Mouse (Mus musculus): Measurements from ENCODE around the gene Negr1.

Negr1 gene

DNA sequence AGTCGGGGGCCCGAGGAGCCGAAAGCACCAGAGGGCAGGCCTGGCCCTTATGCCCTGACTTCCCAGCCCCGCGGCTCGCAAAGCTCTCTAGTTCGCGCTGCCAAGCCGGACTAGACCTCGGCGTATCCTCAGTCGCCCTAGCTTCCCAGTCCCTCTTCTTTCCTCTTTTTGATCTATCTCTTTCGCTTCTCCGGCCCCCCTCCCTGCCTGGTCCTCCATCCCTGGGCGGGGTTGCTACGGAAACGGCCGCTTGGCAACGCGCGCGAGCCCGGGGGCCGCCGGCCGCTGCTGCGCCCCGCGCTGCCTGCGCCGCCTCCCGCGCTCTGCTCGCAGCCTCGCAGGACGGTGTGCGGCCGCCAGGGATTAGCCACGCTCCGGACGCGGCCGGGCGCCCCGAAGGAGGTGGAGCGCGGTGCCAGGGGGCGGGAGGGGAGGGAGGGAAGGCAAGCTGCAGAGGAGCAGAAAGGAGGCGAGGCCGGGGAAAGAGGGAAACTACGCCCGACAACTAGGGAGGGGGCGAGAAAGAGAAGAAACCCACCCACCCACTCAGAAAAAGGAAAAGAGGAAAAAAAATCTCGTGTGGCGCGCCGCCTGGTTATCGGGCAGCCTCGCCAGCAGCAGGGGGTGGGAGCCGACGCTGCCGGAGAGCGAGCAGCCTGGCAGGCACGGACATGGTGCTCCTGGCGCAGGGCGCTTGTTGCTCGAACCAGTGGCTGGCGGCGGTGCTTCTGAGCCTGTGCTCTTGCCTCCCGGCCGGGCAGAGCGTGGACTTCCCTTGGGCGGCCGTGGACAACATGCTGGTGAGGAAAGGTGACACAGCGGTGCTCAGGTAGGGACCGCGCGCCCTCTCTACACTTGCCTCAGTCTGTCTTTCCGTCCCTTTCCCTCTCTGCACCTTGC is at the start of gene Negr1:
TSS of gene Negr1 (plus strand) at position 271 of the 900 bp plus-strand sequence.
- peak; percentile 82 for DNase-seq (ENCODE audit: low spot score)

DNA sequence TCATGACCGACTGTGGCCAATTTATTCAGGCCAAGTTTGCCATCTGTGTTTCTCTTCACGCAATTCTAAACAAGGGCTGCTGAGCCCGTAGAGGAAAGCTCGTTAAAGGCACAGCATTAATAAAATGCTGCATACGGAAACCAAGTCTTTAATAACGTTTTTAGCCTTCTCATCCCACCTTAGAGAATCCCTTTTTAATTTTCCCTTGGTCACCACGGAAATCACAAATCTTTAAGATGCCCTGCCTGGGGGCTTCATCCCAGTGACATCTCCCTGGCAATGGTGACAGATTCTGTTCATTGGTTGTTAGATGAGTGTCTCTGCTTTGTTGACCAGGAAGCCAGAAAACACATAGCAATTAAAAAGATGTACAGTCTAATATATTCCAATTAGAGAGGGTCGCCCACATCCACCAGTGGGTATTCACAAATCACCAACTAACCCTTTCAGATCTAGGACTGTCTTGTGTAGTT is 35.1 kb upstream of the Negr1 start:
- peak; percentile 18 for DNase-seq (ENCODE audit: low spot score)

DNA sequence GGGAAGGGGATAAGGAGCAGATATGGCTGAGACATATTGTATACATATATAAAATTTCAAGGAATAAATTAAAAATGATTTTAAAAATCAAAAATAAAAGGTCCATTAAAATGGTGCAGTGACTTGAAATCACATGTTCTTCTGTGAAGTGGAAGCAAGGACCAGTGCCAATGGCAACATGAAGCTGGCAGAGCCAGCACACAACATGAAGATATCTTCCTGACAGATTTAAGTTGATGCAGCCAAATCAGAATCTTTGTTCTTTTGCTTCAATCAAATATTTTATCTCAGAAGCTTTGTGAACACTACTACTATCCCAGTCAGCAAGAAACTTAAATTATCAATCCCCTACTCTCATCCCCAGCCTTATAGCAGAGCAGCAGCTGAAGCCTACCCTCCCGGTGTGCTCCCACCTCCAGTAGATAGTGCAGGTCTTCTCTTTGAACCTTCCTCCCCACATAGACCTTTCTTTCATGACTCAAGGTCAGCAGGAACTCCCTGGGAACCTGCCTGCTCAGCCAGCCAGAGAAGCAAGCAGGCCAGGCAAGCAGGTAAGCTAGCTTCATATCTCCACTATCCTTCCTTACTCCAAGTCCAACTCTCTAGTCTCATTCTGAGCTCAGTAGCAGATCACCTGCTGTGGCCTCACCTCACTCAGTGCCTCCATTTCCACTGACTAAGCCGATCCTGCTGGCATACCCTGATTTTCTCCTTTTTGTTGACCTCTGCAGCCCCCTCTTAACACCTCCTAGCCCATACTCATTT is 34.2 kb upstream of the Negr1 start:
- no peak for DNase-seq (ENCODE audit: low spot score)

DNA sequence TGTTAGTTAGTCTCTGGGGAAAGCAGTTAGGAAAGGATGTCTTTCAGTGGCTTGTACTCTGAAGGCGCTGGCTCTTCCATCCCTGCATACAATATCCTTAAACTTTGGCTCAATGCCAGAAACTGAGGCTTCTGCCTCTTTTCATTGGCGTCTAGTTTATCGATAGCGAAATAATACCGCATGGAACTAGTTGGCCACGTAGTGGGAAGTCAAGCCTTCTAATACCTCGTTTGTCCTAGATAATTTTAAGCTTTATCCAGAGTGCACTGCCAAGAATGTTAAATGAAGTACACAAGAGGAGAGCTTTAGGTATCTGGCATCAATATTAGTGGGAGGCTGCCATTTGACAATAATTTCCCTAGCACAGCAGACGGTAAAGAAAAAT is 2.2 kb upstream of the Negr1 start:
- peak; percentile 41 for DNase-seq (ENCODE audit: low spot score)

DNA sequence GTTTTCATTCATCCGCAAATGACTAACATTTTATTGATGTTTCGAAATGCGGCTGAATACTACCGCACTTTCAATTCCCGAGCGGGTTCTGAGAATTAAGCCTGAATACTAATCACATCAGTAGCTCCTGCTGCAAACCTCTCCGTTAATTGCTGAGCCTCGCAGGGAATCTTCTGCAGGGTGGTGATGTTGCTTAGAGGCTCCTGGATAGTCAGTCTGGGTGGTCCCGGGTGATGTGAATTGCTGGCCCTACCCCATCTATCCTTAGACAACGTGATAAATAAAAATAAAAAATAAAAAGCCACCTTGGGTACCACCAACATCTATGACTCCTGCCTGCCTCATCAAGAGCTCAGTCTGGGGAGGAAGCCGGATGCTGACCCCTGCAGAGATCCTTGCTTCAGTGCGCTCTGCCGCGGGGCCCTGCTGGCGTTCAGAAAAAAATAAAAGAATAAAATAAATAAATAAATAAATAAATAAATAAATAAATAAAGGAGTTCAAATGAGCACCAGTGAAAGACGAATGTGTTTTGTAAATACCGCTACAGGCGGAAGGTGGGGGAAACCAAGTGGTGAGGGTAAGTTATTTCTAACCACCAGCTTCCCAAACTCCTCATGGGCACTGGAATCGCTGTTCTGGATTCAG is 1.6 kb upstream of the Negr1 start:
- no peak for DNase-seq (ENCODE audit: low spot score)

DNA sequence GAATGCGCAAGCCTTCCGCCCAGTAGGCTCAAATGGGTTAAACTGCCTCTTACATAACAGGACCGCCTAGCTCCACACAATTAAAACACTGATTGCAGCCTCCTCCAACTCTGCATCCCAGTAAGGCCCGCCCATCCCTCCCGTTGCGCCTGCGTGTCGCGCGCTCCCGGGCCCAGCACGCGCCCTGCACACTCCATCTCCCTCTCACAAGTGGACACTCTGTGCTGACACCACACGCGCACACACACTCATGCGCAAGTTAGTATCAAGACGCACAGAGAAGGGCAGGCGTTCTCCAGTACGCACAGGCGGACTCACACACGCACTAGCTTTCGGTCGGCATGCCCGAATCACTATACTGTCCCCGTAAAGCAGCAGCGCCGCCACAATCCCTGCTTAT is 828 bp upstream of the Negr1 start:
- peak; percentile 84 for DNase-seq (ENCODE audit: low spot score)

DNA sequence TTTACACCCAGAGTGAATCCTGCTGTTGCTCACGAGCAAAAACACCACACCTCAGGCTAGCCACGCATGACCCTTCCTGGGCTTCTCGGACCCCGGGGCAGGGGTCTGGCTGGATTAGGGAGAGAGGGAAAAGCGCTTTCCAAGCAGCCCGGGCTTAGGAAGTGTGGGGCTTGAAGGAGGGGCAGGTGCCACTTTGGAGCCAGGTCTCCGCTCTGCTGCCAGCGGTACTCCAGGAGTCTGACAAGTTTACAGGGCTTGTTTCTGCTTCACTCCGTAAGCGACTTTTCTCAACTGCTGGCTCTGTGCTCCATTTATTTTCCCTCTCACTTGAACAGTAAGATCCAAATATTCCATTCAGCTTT is 811 bp downstream of the Negr1 start:
- peak; percentile 42 for DNase-seq (ENCODE audit: low spot score)

DNA sequence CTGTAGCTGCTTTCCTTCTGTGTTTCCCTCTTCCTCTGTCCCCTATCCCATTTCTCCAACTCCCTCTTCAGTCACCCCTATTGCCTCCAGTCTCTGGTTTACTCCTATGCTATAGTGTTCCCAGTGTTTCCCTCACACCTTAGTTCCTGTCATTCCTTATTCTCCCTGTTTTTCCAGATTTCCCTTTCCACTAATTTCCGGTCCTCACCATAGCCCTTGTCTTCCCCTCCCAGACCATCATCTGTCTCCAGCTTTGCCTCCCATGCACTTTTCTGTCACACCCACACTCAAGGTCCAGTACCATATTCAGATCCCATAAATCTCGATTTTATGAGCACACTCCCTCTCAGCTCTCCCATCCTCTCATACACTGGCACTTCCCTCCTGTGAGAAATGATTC is 1.2 kb downstream of the Negr1 start:
- DNase-seq (ENCODE audit: low spot score) = no peak

DNA sequence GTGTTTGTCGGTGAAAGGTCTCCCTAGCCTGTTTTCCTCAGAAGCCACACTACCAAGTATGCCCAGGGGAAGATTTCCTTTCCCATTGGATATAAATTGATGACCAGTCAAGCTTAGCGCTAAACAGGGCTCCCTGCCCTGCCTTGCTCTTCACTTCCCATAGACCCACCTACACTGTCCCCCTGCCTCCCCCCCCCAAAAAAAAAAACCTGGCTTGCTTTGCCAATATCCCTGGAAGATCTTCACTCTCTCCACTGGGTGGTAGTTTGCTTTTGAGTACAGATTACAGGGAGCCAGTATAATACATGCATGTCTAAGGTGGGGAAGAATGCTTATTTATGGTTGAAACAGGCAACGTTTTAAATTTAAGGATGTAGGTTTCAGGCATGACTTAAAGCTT is 1.8 kb downstream of the Negr1 start:
- DNase-seq (ENCODE audit: low spot score) = peak; percentile 21

DNA sequence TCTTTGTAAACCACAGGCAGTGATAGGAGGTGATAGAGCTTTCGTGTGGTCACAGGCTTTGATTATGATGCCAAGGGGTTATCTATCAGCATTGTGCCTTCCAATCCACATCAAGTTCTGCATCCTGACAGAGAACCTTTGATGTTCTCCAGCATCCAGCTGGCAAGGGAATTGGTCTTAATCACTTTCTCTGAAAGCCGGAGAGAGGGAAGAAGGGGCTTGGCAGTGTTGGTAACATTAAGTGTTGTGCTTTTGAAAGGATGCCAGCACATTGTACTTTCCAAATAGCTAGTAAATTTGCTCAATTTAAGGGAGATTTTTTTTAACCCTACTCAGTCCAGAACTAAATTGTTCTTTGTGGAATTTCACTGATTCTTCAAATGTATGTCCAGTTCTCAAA is 11.9 kb downstream of the Negr1 start:
- DNase-seq (ENCODE audit: low spot score) = no peak

DNA sequence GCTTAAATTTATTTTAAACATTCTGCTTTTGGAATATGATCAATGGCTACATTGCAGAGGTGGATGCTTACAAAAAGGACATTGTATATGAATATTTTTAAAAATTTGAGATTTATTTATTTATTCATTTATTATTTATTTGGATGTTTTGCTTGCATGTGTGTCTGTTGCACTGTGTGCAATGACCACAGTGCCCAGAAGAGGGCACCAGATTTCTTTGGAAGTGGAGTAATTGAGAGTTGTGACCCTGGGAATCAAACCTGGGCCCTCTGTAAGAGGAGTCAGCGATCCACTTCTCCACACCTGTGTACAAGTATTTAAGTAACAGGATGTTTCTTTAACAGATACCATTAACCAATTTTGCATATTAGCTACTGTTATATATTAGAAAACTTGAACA is 14.7 kb downstream of the Negr1 start:
- no peak for DNase-seq (ENCODE audit: low spot score)

DNA sequence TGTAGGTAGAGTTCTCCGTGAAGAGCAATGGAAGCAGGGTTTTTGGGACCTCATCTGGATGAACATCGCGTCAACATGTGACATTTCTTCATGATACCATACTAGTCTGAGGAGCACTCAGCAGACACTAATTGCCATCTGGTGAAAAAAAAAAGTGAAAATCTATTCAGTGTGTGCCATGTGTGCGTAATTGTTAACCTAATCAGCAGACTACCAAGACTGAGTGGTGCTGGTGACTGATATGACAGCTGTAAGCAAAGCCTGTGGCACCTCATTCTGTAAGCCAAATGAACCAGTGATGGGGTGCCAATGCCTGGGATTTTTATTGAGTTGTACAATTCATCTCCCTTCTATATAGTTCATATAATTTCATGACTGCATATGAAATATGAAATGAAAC is 29.0 kb downstream of the Negr1 start:
- DNase-seq (ENCODE audit: low spot score) = no peak

DNA sequence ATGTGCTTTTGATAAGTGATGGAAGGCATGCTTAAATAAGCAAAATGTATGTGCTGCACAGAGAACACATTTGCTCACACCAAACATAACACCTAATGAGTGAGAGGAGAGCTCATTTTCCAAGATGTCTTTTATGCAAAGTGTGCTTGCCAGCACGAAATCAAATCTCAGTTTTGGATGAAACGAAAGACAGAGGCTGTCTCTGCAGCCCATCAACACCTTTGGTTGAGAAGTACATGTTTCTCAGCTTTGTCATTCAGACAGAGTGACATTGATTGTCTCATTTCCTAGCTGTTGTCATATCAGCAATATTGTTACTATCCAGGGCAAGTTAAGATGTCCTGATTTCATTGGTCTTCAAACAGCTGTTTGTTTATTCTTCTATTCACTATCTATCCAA is 29.5 kb downstream of the Negr1 start:
- DNase-seq (ENCODE audit: low spot score) = no peak

DNA sequence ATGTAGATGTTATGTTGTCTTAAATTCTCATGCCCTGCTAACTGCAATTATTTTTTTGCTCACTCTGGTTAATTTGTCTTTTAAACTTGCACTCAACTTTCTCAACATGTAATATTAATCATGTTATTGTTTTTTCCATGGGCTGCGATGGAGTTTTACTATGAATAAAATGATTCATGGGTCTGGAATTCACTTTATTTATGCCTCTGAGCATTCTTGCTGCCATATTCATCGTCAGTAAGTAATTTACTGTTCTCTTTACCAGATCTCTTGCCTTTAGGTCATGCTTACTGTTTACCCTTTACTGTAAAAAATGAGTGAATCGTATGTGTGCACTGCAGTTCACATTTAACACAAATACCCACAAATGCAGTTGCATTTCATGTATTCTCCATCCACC is 45.3 kb downstream of the Negr1 start:
- no peak for DNase-seq (ENCODE audit: low spot score)

DNA sequence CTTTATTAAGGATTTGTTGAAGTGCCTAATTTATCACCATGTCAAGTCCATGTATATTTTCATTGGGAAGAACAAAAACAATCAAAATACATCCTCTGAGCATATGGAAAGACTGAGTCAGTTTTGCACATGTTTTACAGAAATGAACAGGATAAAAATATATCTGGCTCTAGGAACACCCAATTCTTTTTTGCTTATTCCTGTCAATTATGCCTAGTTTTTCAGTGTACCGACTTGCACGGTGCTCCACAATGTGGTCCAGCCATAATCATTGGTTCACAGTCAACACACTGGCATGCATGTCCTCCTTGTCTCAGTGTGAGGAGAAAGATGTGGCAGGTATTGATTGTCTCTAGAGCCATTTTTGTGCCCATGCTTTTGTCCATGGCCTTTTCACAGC is 58.3 kb downstream of the Negr1 start:
- no peak for DNase-seq (ENCODE audit: low spot score)

DNA sequence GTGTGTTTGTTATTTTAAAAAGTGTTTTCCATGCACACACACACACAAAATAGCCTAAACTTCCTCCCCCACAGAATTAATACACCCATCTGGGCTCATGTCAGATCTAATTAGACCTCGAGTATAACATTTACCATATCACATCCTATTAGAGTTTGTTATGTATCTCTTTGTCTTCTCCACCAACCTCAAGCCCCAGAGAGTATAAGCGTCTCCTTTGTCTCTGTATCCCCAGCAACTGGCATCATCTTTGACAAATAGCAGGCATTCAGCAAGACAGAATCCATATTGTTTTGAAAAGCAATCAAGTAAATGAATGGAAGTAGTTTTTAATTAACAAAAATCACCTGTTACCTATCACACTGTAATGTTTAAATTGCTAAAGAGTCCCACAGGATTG is 67.0 kb downstream of the Negr1 start:
- peak; percentile 68 for DNase-seq (ENCODE audit: low spot score)

DNA sequence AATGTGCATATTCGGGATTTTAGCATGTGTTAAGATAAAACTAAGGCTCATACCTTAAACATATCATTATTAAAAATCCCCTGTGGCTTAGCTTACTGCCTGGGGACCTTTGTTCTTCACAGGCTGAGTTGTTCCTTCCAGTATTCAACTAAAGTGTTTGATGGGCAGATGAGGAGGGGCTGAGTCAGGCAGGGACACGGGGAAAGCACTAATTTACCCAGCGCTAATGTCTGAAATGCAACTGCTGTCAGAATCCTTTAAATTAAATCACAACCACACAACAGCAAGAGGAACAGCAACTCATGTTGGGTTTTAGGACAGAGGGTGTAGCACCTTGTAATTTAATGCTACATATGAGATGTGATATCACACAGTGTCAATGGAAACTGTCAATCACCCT is 71.3 kb downstream of the Negr1 start:
- no peak for DNase-seq (ENCODE audit: low spot score)

DNA sequence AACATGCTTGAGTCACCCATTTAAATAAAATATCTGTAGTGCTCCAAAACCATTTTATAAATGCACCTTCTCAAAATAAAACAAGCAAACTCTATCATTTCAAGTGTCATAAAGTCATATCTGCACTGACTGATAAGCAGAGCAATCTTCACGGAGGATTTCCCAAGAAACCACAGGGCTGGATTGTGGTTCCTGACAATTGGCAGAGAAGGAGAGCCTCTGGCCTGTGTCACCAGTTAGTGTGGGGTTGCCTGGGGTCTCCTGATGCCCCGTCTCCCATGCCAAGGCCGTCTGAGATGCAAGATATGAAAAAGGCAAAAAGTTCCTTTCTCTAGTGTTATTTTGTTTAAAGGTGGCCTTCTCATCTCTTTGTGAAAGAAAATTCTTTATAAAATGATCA is 77.8 kb downstream of the Negr1 start:
- no peak for DNase-seq (ENCODE audit: low spot score)

DNA sequence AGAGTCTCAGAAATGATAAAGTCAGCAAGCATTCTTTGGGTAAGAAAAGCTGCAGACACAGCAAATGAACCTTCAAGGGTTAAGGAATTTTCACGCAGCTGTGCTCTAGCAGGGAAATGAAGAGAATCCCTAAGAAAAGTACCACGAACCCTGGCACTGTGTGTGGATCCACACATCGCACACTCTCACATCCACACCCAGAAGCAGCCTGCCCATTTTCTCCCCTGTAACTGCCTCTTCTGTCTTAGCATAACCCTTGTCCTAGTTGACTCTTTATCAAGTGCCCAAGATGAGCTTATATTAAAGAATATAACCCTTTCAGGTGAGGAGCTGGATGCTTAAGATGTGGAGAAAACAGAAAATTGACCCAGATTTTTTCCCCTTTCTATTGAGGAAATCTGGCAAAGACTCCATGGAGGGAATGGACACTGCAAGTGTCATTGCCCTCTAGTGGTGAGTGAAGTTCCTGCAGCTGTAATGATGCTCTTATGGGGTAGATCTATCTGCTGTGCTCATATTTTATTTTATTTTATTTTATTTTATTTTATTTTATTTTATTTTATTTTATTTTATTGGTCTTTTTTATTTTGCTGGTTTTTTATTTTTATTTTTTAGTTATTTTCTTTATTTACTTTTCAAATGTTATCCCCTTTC is 82.2 kb downstream of the Negr1 start:
- peak; percentile 76 for DNase-seq (ENCODE audit: low spot score)

DNA sequence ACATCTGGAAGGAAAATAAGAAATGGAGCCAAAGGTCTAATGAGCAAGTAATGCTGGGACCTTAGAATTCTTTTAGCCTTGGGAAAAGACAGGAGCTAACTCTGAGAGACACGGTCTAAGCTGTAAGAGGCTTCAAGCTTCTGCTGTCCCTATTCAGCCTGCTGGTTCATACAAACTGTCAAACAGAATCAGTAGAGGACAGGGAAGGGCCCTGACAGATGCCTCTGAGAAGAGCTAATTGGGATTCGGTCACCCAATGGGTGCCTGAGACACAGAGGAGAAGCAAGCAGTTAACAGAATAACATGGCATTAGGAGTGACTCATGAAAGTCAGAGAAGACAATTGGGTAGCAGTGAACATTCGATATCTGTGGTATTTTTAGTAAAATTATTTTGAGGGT is 86.8 kb downstream of the Negr1 start:
- DNase-seq (ENCODE audit: low spot score) = peak; percentile 61

DNA sequence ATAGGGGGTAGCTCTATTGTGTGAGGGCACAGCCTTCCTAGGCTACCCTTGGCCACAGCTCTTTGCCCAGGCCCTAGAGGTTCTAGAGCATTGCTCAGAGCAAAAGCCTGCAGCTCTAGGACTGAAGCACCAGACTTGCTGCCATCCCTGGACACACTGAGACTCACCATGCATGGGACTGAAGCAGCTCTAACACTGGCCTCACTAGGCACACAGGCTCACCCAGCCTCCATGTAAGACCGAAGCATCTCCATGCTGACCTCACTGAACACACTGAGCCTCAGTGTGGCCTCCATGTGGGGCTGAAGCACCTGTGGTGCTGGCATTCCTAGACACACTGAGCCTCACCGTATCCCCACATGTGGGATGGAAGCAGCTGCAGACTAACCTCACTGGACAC is 101.0 kb downstream of the Negr1 start:
- no peak for DNase-seq (ENCODE audit: low spot score)

DNA sequence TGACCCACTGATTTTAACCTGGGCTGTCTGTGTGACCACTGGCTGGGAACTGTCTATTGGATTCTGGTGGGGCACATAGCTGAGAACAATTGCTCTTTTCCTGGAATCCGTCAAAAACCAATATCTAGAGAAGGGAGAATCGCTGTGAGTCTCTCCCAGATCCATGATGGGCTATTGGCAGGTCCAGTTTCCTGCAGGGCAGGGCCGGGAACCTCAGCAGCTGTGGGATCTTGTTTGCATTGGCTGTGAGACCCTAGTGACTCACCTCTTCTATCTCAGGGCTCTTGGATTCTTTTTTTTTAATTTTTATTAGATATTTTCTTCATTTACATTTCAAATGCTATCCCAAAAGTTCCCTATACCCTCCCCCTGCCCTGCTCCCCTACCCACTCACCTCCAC is 111.0 kb downstream of the Negr1 start:
- no peak for DNase-seq (ENCODE audit: low spot score)
